Mouse (Mus musculus): ENCODE measurements around the gene Srms.

DNA sequence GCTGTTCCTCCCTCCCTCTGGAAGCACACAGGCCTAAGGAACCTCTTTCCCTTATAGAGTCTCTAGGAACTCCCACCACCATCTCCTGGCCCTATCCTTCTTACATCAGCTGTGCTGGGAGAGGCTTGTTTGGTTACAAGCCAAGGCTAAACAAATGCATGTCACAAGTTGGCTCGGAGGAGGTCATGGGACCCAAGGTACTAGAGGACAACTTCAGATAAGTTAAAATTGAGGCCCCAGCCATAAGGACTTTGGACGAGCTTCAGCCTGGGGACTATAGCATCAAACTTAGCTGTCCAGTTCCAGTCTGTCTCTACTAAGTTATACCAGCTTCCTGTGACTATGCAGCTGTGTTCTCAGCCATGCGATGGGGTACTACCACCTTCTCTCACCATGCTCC is 14.1 kb upstream of the Srms start:
- TF ChIP-seq TAL1 (IDR thresholded peaks at IDR 0.05; ENCODE audit: low read length) (no peak), USF2 (IDR thresholded peaks at IDR 0.05; ENCODE audit: borderline replicate concordance in 1 of 2, insufficient read depth in 1 of 2, low read depth in 1 of 2, low read length in 2 of 2) (no peak), CTCF (IDR thresholded peaks at IDR 0.05 in 2 of 3, conservative IDR thresholded peaks at IDR 0.05 in 1 of 3; ENCODE audit: control insufficient read depth in 1 of 3, insufficient read depth in 1 of 3, low read depth in 2 of 3, low read length in 3 of 3, poor library complexity in 1 of 3, severe bottlenecking in 1 of 3) (no peak), E2F4 (IDR thresholded peaks at IDR 0.05; ENCODE audit: borderline replicate concordance, low read depth, low read length) (no peak), TBP (IDR thresholded peaks at IDR 0.05; ENCODE audit: low read depth, low read length) (no peak), ELF1 (IDR thresholded peaks at IDR 0.05; ENCODE audit: low read depth, low read length) (no peak), POLR2A (IDR thresholded peaks at IDR 0.05; ENCODE audit: control insufficient read depth in 1 of 2, insufficient read depth in 1 of 2, low read depth in 1 of 2, low read length in 2 of 2, poor library complexity in 1 of 2) (no peak), EP300 (IDR thresholded peaks at IDR 0.05; ENCODE audit: low read depth in 1 of 2, low read length in 2 of 2) (no peak), USF1 (IDR thresholded peaks at IDR 0.05; ENCODE audit: low read depth, low read length) (no peak), ZMIZ1 (IDR thresholded peaks at IDR 0.05; ENCODE audit: low read depth, low read length) (no peak), CHD2 (IDR thresholded peaks at IDR 0.05; ENCODE audit: low read length) (no peak), CHD1 (IDR thresholded peaks at IDR 0.05; ENCODE audit: low read depth, low read length) (no peak), JUND (IDR thresholded peaks at IDR 0.05; ENCODE audit: low read depth, low read length) (no peak), POLR2AphosphoS2 (IDR thresholded peaks at IDR 0.05; ENCODE audit: low read length) (no peak)

Data from MEL (cell line).